Comparison of ENCODE assay signal across 10 mouse cellular contexts in the genomic region with DNA sequence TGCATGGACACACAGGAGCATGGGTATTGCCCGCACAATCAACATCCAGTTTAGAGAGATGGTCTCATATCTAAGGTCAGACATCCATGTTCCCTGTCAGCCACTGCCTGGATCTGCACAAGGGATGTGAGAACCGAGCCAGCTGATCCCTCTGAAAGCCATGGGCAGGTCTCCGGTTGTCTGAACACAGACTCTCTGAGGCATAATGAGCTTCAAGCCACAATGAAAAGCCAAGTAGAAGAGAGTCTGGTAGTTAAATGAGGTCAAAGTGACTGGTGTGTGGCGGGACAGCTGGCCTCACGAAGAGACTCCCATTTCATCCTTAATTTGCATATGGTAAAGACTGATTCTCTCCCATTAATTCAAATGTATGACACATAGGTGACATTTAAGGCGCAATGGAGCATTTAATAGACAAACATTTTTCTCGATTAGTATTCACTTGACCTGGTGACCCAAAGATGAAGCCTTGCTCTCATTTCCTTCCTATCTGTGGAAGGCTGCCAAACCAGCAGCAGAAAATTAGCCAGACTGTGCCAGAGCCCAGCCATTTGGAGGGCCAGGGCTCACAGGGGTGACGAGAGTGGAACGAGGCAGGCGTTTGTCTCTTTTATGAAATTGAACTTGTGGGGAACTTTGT.
DNase-seq lines count a peak whose midpoint lies in the region; ATAC-seq lines count a peak whose summit lies in the region.
"Had no signal": no experiment of that assay in that cellular context is flagged by ENCODE, and none has a peak within 500 bp of the region (broad histone marks: within the 10 kb centered on the region; RNA-seq: fewer than 3 reads in every experiment).

No protein-coding gene starts in this region.

- no peak overlapping the region for H3K9ac ChIP-seq in lung, embryonic 15.5 days
- no peak overlapping the region for H3K9ac ChIP-seq in hindbrain, embryonic 15.5 days
- no peak overlapping the region for H3K9ac ChIP-seq in neural tube, embryonic 13.5 days
- H3K9ac ChIP-seq: liver, embryonic 12.5 days had no signal

- H3K4me2 ChIP-seq in lung, embryonic 15.5 days: no peak overlapping the region
- no peak overlapping the region for H3K4me2 ChIP-seq in hindbrain, embryonic 15.5 days
- H3K4me2 ChIP-seq in neural tube, embryonic 13.5 days: no peak overlapping the region
- H3K4me2 ChIP-seq: liver, embryonic 12.5 days had no signal

- DNase-seq in cerebellum, adult 18-20 months: peak; percentile 32 to 41
- DNase-seq in cerebellum, adult 8-10 months: no peak
- DNase-seq in lung, postnatal 14 days: no peak
- no peak for DNase-seq in thymus, postnatal 10 days (ENCODE audit: low spot score in 2 of 2)
- no peak for DNase-seq in embryo, embryonic 11 days
- DNase-seq: gastrocnemius, postnatal 10 days had no signal

- ATAC-seq in lung, embryonic 15.5 days (ENCODE audit: borderline replicate concordance, extremely low read depth, low FRiP score, low TSS enrichment): no peak
- peak; percentile 27; the same call in 1 of the 2 replicates for ATAC-seq in hindbrain, embryonic 15.5 days (ENCODE audit: low FRiP score, low read depth)
- ATAC-seq in neural tube, embryonic 13.5 days (ENCODE audit: low read depth): peak; percentile 71
- ATAC-seq: liver, embryonic 12.5 days had no signal

- no peak overlapping the region for H3K4me3 ChIP-seq in lung, embryonic 15.5 days
- no peak overlapping the region for H3K4me3 ChIP-seq in hindbrain, embryonic 15.5 days
- H3K4me3 ChIP-seq in neural tube, embryonic 13.5 days: no peak overlapping the region
- H3K4me3 ChIP-seq: liver, embryonic 12.5 days had no signal

- no peaks in the 10 kb centered on the region for H3K9me3 ChIP-seq in lung, embryonic 15.5 days
- no peaks in the 10 kb centered on the region for H3K9me3 ChIP-seq in hindbrain, embryonic 15.5 days
- H3K9me3 ChIP-seq in neural tube, embryonic 13.5 days: no peaks in the 10 kb centered on the region
- H3K9me3 ChIP-seq: liver, embryonic 12.5 days had no signal

- peaks cover 28% of the 10 kb centered on the region for H3K4me1 ChIP-seq in lung, embryonic 15.5 days
- peaks cover 18% of the 10 kb centered on the region for H3K4me1 ChIP-seq in hindbrain, embryonic 15.5 days (replicated peaks)
- H3K4me1 ChIP-seq in neural tube, embryonic 13.5 days (replicated peaks): peaks cover 22% of the 10 kb centered on the region

- WGBS in lung, embryonic 15.5 days: 40% methylated on average over 10 of the region's 10 CpGs
- WGBS in hindbrain, embryonic 15.5 days: 31% methylated on average over 10 of the region's 10 CpGs
- WGBS in neural tube, embryonic 13.5 days: 27% methylated on average over 10 of the region's 10 CpGs

- H3K36me3 ChIP-seq in lung, embryonic 15.5 days: no peaks in the 10 kb centered on the region
- no peaks in the 10 kb centered on the region for H3K36me3 ChIP-seq in hindbrain, embryonic 15.5 days
- H3K36me3 ChIP-seq in neural tube, embryonic 13.5 days: no peaks in the 10 kb centered on the region
- H3K36me3 ChIP-seq: liver, embryonic 12.5 days had no signal

- H3K27me3 ChIP-seq in lung, embryonic 15.5 days: no peaks in the 10 kb centered on the region; the same call in 1 of the 2 replicates
- H3K27me3 ChIP-seq in hindbrain, embryonic 15.5 days: no peaks in the 10 kb centered on the region
- H3K27me3 ChIP-seq in neural tube, embryonic 13.5 days: no peaks in the 10 kb centered on the region
- H3K27me3 ChIP-seq: liver, embryonic 12.5 days had no signal

- H3K27ac ChIP-seq in lung, embryonic 15.5 days: 0 out of 2 replicates have a peak overlapping the region, but pooled peaks have one; percentile 18
- no peak overlapping the region; the same call in 1 of the 2 replicates for H3K27ac ChIP-seq in hindbrain, embryonic 15.5 days (replicated peaks)
- H3K27ac ChIP-seq in neural tube, embryonic 13.5 days (replicated peaks): peak overlapping the region; percentile 67
- H3K27ac ChIP-seq: liver, embryonic 12.5 days had no signal

Comparison
In these comparisons a context has a peak if more than half of its experiments do, and no peak if none do; other contexts are left out.
1. DNase-seq: peak in cerebellum, adult 18-20 months (2 of 2); none in cerebellum, adult 8-10 months (single experiment), lung, postnatal 14 days (single experiment), thymus, postnatal 10 days (0 of 2) and embryo, embryonic 11 days (single experiment).